Mouse (Mus musculus): Measurements from ENCODE around the gene Spag16. TPM values are rescaled to one million over a fixed set of nuclear protein-coding genes. Genes with fewer than 3 reads are reported as not detected.

Gene Spag16
- polyA plus RNA-seq, 1 experiment: not detected

GRCm38 (mm10) chr1:70037384-70037783 lies 210.6 kb downstream of the Spag16 start:
- Histone ChIP-seq H3K4me1 (ENCODE audit: control insufficient read depth, insufficient read depth, low read length) (no peaks in the 10 kb centered on the region), H3K4me3 (replicated peaks; ENCODE audit: control insufficient read depth, low read depth, low read length) (no peak overlapping the region), H3K27ac (ENCODE audit: control insufficient read depth, insufficient read depth, low read depth, low read length, poor library complexity) (no peak overlapping the region)
- TF ChIP-seq CTCF (IDR thresholded peaks at IDR 0.05; ENCODE audit: control insufficient read depth, insufficient read depth, low read length) (no peak), POLR2A (IDR thresholded peaks at IDR 0.05; ENCODE audit: borderline replicate concordance, control insufficient read depth, low read depth, low read length) (no peak)
- WGBS: 63% methylated on average over 3 of the region's 3 CpGs

GRCm38 (mm10) chr1:70067404-70067803 lies 240.6 kb downstream of the Spag16 start:
- 43% methylated on average over 1 of the region's 1 CpGs for WGBS
- no peaks in the 10 kb centered on the region for H3K4me1 ChIP-seq (ENCODE audit: control insufficient read depth, insufficient read depth, low read length)
- TF ChIP-seq POLR2A (IDR thresholded peaks at IDR 0.05; ENCODE audit: borderline replicate concordance, control insufficient read depth, low read depth, low read length) (no peak), CTCF (IDR thresholded peaks at IDR 0.05; ENCODE audit: control insufficient read depth, insufficient read depth, low read length) (no peak)
- no peak overlapping the region for H3K27ac ChIP-seq (ENCODE audit: control insufficient read depth, insufficient read depth, low read depth, low read length, poor library complexity)
- H3K4me3 ChIP-seq (replicated peaks; ENCODE audit: control insufficient read depth, low read depth, low read length): no peak overlapping the region

GRCm38 (mm10) chr1:70073440-70073839 lies 246.7 kb downstream of the Spag16 start:
- TF ChIP-seq POLR2A (IDR thresholded peaks at IDR 0.05; ENCODE audit: borderline replicate concordance, control insufficient read depth, low read depth, low read length) (no peak), CTCF (IDR thresholded peaks at IDR 0.05; ENCODE audit: control insufficient read depth, insufficient read depth, low read length) (no peak)
- WGBS: 62% methylated on average over 6 of the region's 6 CpGs

GRCm38 (mm10) chr1:70078806-70079205 lies 252.0 kb downstream of the Spag16 start:
- TF ChIP-seq POLR2A (IDR thresholded peaks at IDR 0.05; ENCODE audit: borderline replicate concordance, control insufficient read depth, low read depth, low read length) (no peak), CTCF (IDR thresholded peaks at IDR 0.05; ENCODE audit: control insufficient read depth, insufficient read depth, low read length) (no peak)
- Histone ChIP-seq H3K4me1 (ENCODE audit: control insufficient read depth, insufficient read depth, low read length) (no peaks in the 10 kb centered on the region), H3K27ac (ENCODE audit: control insufficient read depth, insufficient read depth, low read depth, low read length, poor library complexity) (no peak overlapping the region), H3K4me3 (replicated peaks; ENCODE audit: control insufficient read depth, low read depth, low read length) (no peak overlapping the region)
- WGBS: 72% methylated on average over 6 of the region's 6 CpGs

More at GRCm38 (mm10) chr1:70073440-70073839, 246.7 kb downstream of the Spag16 start:
- H3K4me3 ChIP-seq (replicated peaks; ENCODE audit: control insufficient read depth, low read depth, low read length): no peak overlapping the region
- H3K4me1 ChIP-seq (ENCODE audit: control insufficient read depth, insufficient read depth, low read length): no peaks in the 10 kb centered on the region
- H3K27ac ChIP-seq (ENCODE audit: control insufficient read depth, insufficient read depth, low read depth, low read length, poor library complexity): no peak overlapping the region

GRCm38 (mm10) chr1:70082208-70082878 lies 255.6 kb downstream of the Spag16 start:
- TF ChIP-seq POLR2A (IDR thresholded peaks at IDR 0.05; ENCODE audit: borderline replicate concordance, control insufficient read depth, low read depth, low read length): no peak
- TF ChIP-seq CTCF (IDR thresholded peaks at IDR 0.05; ENCODE audit: control insufficient read depth, insufficient read depth, low read length): no peak
- H3K4me1 ChIP-seq (ENCODE audit: control insufficient read depth, insufficient read depth, low read length): no peaks in the 10 kb centered on the region
- WGBS: 63% methylated on average over 7 of the region's 7 CpGs
- no peak overlapping the region for H3K27ac ChIP-seq (ENCODE audit: control insufficient read depth, insufficient read depth, low read depth, low read length, poor library complexity)
- no peak overlapping the region for H3K4me3 ChIP-seq (replicated peaks; ENCODE audit: control insufficient read depth, low read depth, low read length)

GRCm38 (mm10) chr1:70104683-70105082 lies 277.9 kb downstream of the Spag16 start:
- WGBS: 72% methylated on average over 8 of the region's 8 CpGs
- Histone ChIP-seq H3K4me1 (ENCODE audit: control insufficient read depth, insufficient read depth, low read length) (no peaks in the 10 kb centered on the region), H3K4me3 (replicated peaks; ENCODE audit: control insufficient read depth, low read depth, low read length) (no peak overlapping the region), H3K27ac (ENCODE audit: control insufficient read depth, insufficient read depth, low read depth, low read length, poor library complexity) (no peak overlapping the region)
- TF ChIP-seq CTCF (IDR thresholded peaks at IDR 0.05; ENCODE audit: control insufficient read depth, insufficient read depth, low read length): no peak
- no peak for TF ChIP-seq POLR2A (IDR thresholded peaks at IDR 0.05; ENCODE audit: borderline replicate concordance, control insufficient read depth, low read depth, low read length)

- no peak overlapping the region for H3K27ac ChIP-seq (ENCODE audit: control insufficient read depth, insufficient read depth, low read depth, low read length, poor library complexity)
- no peak overlapping the region for H3K4me3 ChIP-seq (replicated peaks; ENCODE audit: control insufficient read depth, low read depth, low read length)
- no peaks in the 10 kb centered on the region for H3K4me1 ChIP-seq (ENCODE audit: control insufficient read depth, insufficient read depth, low read length)
- TF ChIP-seq CTCF (IDR thresholded peaks at IDR 0.05; ENCODE audit: control insufficient read depth, insufficient read depth, low read length) (no peak), POLR2A (IDR thresholded peaks at IDR 0.05; ENCODE audit: borderline replicate concordance, control insufficient read depth, low read depth, low read length) (no peak)
- 63% methylated on average over 4 of the region's 4 CpGs for WGBS
These were observed 289.6 kb downstream of the Spag16 start for GRCm38 (mm10) chr1:70116212-70116982.

GRCm38 (mm10) chr1:70128035-70128434 lies 301.3 kb downstream of the Spag16 start:
- Histone ChIP-seq H3K4me3 (replicated peaks; ENCODE audit: control insufficient read depth, low read depth, low read length) (no peak overlapping the region), H3K4me1 (ENCODE audit: control insufficient read depth, insufficient read depth, low read length) (no peaks in the 10 kb centered on the region), H3K27ac (ENCODE audit: control insufficient read depth, insufficient read depth, low read depth, low read length, poor library complexity) (no peak overlapping the region)
- no peak for TF ChIP-seq POLR2A (IDR thresholded peaks at IDR 0.05; ENCODE audit: borderline replicate concordance, control insufficient read depth, low read depth, low read length)
- no peak for TF ChIP-seq CTCF (IDR thresholded peaks at IDR 0.05; ENCODE audit: control insufficient read depth, insufficient read depth, low read length)
- WGBS: 27% methylated on average over 2 of the region's 2 CpGs
